Mouse (Mus musculus) layer of hippocampus, adult 8-10 months (tissue): ENCODE data around the gene Lrit2. TPM values are rescaled to one million over a fixed set of nuclear protein-coding genes. Genes with fewer than 3 reads are reported as not detected.

Experiments used
- DNase-seq, 2 experiments: peaks; one replicate each; pipeline ENCODE4 v3.0.0; 2022; ENCODE audit warnings: low spot score in 2 of 2
- total RNA-seq, 4 experiments: library from RNA; stranded (reverse); gene quantifications; 2 replicates each; pipeline ENCODE4 v1.2.4; 2022

The Lrit2 gene
- total RNA-seq: not detected

- no peak for DNase-seq
These were observed at the start of gene Lrit2 for GRCm38 (mm10) chr14:37067629-37068028. Gene Lrit2 (plus strand): TSS chr14:37067929.

GRCm38 (mm10) chr14:37027248-37027933 is 40.3 kb upstream of the Lrit2 start:
- DNase-seq: no peak

- no peak for DNase-seq
These were observed 39.8 kb upstream of the Lrit2 start for GRCm38 (mm10) chr14:37027951-37028350.

GRCm38 (mm10) chr14:37028555-37028954 is 39.2 kb upstream of the Lrit2 start:
- no peak for DNase-seq

- DNase-seq: no peak
These were observed 35.1 kb upstream of the Lrit2 start for GRCm38 (mm10) chr14:37032481-37033104.

- peak; percentile 60 to 88 for DNase-seq
These were observed 34.5 kb upstream of the Lrit2 start for GRCm38 (mm10) chr14:37033241-37033640.

GRCm38 (mm10) chr14:37034432-37034831 is 33.3 kb upstream of the Lrit2 start:
- no peak for DNase-seq

GRCm38 (mm10) chr14:37048914-37049410 is 18.8 kb upstream of the Lrit2 start, which contains the start of gene Rgr:
Gene Rgr (minus strand): TSS chr14:37048964.
- DNase-seq: no peak

- DNase-seq: no peak
These were observed 2.9 kb upstream of the Lrit2 start for GRCm38 (mm10) chr14:37064849-37065248.

GRCm38 (mm10) chr14:37066636-37067035 is 1.1 kb upstream of the Lrit2 start:
- DNase-seq: peak in 1 of 2 experiments; percentile 13

GRCm38 (mm10) chr14:37068516-37068915 is 787 bp downstream of the Lrit2 start:
- no peak for DNase-seq

- DNase-seq: no peak
These were observed 13.0 kb downstream of the Lrit2 start for GRCm38 (mm10) chr14:37080724-37081123.

- DNase-seq: no peak
These were observed 16.0 kb downstream of the Lrit2 start for GRCm38 (mm10) chr14:37083755-37084154.

GRCm38 (mm10) chr14:37094436-37094835 is 26.7 kb downstream of the Lrit2 start:
- no peak for DNase-seq

GRCm38 (mm10) chr14:37095556-37095955 is 27.8 kb downstream of the Lrit2 start:
- no peak for DNase-seq

GRCm38 (mm10) chr14:37097956-37098530 is 30.3 kb downstream of the Lrit2 start, which contains the start of gene Cdhr1:
Gene Cdhr1 (minus strand): TSS chr14:37098347.
- peak in 1 of 2 experiments; percentile 18 for DNase-seq

- DNase-seq: no peak
These were observed 33.8 kb downstream of the Lrit2 start for GRCm38 (mm10) chr14:37101531-37101930.

- DNase-seq: no peak
These were observed 34.8 kb downstream of the Lrit2 start for GRCm38 (mm10) chr14:37102484-37102883.

GRCm38 (mm10) chr14:37104747-37105146 is 37.0 kb downstream of the Lrit2 start:
- no peak for DNase-seq

GRCm38 (mm10) chr14:37105846-37106245 is 38.1 kb downstream of the Lrit2 start:
- DNase-seq: no peak

GRCm38 (mm10) chr14:37109460-37109859 is 41.7 kb downstream of the Lrit2 start:
- DNase-seq: no peak

GRCm38 (mm10) chr14:37109975-37110374 is 42.2 kb downstream of the Lrit2 start:
- no peak for DNase-seq
